Mouse (Mus musculus): ENCODE data around the gene Irak2.

DNA sequence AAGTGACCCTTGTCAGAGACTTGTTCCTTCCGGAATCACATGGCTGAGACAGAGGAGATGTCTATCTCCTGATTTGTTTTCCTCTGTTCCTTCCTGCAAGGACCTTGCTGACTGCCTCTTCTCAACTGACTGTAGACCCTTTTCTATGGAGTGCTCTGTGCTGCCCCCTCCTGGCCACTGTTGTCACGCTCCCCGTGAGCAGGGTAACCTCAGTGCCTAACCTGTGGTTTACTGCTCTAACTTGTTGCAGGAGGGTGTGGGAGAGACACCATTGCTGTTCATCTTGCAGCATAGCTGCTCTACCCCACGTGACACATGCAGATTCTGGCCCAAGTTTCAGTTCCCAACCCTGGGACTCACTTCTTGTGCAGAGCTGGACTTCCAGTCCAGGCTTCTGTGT lies 43.0 kb downstream of the Irak2 start:
- no peak for TF ChIP-seq FLI1 (IDR thresholded peaks at IDR 0.05; ENCODE audit: low read length)
- no peak for TF ChIP-seq GATA1 (IDR thresholded peaks at IDR 0.05; ENCODE audit: borderline replicate concordance, low read length)

All from megakaryocyte, embryonic 14.5 days (primary cell).